Mouse (Mus musculus): ENCODE data around the gene 1110004F10Rik.

1110004F10Rik gene

DNA sequence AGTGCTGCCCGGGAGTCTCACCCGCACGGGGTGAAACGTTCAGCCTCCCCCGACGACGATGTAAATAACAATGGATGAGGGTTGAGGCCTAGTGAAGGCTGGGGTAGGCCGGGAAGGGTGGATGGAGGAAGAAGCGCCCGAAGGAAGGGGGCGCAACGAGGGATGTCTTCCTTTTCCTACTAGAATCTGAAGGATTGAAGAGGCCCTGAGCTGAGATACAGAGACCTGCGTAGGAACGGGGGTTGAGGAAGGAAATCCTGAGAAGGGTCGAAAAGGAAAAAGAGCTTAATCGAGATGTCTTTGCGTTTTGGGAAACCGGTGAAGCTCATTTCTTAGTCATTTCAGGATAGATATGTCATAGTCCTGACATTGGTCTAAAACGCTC lies 54.3 kb downstream of the 1110004F10Rik start:
- no peak for DNase-seq

DNA sequence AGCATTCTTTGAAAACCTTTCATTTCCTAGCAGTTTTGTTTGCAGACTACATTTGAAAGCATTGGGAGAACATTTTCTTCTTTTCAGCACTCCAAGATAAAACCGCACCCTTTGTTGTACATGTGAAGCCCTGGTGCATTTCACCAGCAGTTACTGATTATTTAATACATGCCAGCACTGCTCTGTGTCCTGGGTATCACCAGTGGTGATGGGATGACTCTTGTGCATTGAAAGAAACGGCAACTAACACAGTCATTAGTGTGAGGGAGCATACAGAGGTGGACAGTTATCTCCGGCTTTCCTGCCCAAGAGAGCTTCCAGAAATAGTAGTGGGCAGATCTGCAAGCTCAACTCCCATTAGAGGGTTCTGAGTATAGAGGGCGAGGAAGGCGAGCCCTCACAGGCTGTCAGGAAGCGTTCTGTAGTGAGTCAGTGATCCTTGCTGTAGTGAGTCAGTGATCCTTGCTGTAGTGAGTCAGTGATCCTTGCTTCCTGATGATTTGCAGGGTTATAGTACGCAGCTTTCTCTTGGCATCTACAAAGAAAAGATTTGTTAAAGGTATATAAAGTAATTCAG lies 60.8 kb downstream of the 1110004F10Rik start:
- no peak for DNase-seq

DNA sequence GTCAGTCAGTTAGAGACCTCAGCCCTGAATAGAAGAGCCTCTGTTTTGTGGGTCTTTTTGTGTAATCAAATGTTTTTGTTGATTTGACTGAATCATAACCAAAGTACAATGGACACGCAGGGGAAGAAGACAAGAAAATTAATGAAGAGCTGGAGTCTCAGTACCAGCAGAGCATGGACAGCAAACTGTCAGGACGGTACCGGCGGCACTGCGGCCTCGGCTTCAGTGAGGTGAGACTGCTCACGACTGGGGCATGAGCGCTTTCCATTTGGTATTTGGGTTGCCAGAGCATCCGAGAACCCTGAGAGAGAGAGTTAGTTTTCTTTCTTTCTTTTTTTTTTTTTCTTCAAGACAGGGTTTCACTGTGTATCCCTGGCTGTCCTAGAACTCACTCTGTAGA lies 63.9 kb downstream of the 1110004F10Rik start:
- DNase-seq, result no peak

DNA sequence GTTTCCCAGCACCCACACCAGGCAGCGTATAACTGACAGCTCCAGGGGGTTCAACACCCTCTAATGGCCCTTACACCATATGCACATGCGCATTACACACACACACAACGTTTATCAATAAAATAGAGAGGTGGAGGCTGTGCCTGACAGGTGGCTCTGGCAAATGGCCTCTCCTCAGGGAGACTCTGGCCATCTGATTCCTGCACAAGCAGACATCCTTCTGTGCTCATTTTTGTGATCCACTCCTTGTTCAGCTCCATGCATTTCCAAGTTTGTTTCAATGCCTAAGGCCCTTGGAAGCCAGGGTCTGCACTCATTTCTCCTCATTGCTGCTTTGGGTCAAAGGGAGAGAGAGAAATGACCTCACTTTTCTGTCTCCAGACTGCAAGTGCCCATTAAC lies 71.5 kb downstream of the 1110004F10Rik start:
- DNase-seq, result no peak

DNA sequence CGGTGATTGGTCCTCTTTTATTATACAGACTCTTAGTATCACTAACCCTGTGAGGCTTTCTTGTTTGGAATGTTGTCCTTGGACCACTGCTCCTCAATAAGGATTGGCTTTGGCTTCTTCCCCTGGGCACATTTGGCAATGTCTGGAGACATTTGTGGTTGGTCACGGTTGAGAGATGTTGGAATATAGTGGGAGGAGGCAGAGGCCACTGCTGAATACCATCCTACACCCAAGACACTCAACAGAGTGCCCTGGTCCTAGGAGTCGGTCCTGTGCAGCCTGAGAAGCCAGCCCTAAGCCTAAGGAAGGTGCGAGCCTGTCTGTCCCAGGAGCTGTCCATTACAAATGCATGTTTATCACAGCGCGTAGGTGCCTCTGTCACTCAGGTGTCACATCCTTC lies 72.3 kb downstream of the 1110004F10Rik start:
- DNase-seq, result no peak

DNA sequence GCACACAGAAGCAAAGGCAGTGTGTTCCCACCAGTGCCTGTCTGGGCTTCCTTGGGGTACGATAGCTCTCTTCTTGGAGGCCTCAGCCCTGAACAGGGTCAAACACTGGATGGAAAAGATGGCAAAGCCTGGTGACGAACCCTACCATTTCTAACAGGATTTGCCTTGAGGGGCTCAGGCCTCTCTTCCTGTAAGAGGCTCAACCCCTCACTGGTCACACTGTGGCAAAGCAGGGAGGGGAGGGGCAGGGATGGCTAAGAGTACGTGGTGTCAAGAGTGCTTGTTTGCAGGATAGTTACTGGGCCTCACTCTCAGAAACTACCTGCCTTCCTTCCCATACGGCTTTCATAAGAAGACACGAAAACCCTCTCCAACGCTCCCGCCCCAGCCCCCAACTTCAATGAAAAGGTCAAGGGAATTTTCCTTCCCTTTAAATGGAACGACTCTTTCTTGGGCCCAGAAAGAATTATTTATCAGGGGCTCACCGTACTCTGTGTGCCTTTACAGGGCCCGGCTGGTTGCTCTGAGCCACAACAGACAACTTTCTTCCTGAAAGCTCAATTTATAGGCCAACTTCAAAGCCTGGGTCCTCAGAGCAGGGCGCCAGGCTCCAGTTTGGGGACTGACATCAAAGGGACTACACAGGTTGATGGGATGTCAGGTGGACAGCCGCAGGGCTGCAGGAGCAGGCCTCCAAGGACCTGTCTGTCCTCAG lies 76.2 kb downstream of the 1110004F10Rik start:
- DNase-seq, result no peak

DNA sequence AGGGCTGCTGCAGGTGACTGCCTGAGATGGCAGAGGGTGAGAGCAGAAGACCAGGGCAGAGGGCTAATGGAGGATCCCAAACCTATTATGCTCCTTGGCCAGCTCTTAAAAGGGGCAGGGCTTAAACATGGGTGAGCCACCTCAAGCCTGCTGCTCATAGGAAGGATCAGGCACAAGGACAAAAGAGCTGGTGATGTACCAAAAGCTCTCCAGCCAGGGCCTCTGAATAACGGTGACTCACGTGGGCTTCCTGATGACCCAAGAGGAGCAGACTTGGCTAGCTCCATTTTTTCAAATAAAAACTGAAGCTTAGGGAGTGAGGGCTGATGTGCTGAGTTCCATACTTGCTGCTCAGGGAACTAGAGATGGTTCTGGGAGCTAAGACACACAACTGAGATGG lies 76.8 kb downstream of the 1110004F10Rik start:
- no peak for DNase-seq

DNA sequence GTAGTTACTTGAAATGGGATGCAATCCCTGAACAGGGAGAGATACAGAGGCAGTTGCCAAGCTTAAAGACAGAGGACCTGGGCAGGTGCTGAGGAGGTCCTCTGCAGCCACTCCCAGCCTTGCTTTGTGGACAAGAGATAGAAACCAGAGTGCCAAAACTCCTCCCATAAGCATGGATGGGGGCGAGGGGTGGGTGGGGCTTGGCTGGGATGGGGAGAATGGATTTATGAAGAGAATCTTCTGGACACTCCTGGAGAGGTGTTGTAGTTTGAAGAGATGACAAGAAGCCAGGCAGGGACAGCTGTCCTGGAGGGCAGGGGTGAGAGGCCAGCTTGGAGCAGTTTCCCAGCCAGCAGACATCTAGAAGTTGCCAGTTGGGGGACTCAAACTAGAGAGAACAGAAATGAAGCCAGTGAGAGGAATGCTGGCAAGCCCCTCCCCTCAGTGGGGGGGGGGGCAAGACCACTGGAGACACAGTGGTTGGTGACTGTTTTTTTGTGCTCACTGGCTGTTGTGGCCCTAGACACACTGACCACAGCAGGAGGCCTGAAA lies 80.2 kb downstream of the 1110004F10Rik start:
- no peak for DNase-seq

DNA sequence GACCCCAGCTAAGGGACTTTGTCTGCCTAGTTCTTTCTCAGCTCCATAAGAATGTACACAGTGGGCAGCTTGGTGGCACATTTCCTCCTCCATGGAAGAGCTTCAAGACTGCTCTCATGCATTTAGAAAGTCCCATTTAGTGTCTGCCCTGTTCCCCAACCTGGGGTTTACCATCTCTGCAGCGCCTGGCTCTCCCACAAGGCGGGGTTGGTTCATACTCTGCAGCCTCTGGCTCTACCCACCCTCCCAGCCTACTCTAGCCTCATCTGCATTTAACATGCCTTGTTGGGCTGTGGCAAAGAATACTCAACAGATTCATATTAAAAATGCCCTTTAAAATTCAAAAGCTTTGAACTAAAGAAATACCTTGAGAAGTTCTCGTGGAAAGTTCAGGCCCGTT lies 81.5 kb downstream of the 1110004F10Rik start:
- no peak for DNase-seq

DNA sequence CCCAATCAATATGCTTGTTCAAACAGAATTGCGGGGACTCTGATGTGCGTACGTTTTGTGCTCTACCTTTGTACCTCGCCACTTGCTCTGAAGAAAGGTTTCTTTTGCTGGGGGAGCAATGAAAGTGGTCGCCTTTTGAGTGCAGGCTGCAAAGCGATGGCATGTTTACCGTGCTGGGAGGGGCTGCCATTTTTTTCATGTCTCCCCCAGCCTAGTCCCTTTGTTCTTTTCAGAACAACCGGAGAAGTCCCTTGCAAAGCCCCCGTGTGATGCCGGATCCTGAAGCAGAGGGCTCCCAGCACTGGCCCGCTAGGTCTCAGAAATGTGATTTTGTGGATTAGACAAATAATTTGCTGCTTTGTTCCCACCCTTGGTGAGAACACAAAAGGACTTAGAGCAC lies 82.0 kb downstream of the 1110004F10Rik start:
- no peak for DNase-seq

DNA sequence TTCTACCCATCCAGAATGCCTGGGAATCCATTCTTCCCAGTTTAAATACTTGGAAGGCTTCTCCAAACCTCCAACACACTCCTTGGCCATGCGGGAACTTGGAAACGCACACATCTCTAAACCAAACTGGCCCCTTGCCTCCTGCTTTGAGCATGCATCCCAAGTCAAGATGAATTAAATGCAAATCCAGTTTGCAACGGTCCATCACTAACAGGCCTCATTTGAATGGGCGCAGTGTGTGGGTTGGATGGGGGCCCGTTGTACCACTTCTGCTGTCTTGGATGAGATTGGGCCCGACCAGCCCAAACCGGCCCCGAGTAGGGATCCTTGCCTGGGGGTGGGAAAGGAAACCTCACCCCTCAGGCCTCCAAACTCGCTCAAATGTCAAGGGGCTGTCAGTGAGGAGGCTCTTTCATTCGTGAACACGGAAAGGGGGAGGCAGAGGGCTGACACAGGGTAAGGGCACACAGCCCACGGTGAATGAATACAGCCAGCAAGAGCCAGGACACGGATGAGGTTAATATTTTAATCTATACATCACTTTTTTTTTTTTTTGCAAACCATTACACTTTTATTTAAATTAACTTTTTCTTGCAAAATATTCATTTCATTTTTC lies 83.9 kb downstream of the 1110004F10Rik start:
- DNase-seq, result peak; percentile 23

DNA sequence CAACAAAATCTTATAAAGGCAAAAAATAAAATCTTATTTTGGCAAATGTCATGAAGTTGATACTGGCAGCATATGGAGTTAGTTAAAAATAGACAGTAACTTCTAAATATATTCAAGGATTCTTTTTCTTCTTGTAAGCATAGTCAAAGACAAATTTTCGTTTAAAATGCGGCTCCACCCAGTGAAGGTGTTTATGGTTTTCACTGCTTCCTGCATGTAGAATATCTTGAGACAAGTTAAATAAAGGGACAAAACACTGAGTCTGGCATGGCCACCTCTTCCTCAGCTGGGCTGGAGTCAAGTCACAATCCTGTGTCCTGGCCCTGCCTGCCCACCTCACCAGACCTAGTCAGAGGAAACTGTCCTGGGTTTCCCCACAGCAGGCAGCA lies 84.4 kb downstream of the 1110004F10Rik start:
- no peak for DNase-seq

DNA sequence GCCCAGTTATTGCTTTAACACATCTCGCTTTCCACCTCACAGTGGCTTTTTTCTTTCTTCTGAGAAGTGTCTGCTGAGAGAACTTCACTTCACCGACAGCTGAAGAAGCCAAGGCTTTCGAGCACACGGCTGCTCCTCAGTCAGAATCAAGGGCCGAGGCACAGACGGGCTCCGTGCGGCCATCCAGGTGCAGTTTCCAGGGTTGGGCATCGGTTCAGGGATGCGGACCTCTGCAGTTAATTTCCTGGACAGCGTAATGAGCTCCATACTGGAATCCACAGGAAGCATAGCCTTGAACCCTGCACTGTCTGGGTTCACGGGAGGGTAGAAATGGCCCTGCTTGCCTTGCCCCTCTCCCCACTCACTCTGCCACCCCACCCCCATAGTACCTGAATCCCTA lies 84.9 kb downstream of the 1110004F10Rik start:
- DNase-seq, result no peak

DNA sequence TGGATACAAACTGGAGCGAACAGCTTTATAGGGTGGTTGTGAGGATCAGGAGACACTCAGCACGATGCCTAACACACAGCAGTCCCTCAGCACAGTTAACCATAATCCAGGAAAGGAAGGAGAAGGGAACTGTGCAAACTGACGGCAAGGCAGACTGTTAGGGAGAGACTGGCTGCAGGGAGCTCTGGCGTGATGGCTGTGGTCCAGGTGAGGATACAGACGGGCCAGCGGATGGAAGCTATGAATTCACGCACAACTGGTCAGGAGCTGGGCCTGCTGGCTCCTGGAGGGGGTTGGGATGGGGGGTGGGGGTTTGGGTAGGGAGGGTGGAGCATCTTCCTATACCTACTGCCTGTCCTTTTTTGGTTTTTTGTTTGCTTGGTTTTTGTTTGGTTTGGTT lies 86.5 kb downstream of the 1110004F10Rik start:
- DNase-seq, result no peak

DNA sequence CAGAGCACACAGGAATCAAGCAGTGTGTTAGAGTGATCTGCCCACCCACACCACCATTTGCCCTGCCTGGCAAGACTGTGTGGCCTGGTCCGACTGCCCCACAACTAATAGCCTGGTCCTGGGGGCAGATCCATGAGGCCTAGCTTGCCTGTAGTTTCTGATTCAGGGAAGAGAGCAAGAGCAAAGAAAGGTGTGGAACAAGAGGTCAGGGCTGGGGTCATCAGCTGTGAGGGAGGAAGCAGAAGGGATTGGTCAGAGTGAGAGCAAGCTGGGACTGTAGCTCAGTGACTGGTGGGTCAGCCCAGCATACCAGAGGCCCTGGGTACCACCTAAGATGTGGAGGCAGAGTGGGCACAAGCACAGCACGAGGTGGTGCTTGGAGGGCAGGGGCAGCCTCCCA lies 87.9 kb downstream of the 1110004F10Rik start:
- DNase-seq, result no peak

DNA sequence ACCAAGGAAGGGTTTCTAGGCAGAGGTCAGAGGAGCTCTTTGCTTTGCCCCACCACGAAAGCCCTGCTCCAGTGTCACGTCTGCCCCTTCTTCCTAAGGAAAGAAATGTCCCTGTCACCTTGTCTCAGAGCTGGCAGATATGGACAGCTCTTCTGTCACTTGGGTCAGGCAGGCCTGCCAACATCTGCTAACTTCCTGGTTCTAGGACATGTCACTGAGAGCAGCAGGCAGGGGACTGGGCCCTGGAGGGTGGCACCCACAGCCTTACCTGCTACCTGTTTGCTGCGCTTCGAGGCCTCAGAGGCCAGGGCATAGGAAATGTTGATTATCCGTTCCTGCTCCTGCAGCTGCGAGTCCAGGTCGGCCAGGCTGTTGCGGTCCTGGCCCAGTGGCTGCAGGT lies 89.1 kb downstream of the 1110004F10Rik start:
- DNase-seq, result no peak

DNA sequence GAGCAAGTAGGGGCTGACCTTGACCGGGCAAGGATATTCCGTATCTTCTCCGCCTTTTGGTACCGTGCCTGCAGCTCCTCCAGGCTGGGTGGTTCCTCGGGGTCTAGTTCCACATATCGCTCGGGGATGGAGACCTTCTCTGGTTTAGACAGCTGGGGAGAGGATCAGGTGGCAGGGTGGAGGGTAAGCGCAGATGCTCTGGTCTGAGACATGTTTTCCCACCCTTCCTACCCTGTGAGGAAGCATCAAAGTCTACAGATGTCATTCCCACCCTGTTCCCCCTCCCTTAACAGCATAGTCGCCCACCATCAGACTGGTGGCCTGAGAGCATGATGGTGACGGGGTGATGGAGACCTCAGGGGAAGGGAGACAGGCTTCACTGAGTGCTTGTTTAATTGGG lies 90.2 kb downstream of the 1110004F10Rik start:
- DNase-seq, result no peak

DNA sequence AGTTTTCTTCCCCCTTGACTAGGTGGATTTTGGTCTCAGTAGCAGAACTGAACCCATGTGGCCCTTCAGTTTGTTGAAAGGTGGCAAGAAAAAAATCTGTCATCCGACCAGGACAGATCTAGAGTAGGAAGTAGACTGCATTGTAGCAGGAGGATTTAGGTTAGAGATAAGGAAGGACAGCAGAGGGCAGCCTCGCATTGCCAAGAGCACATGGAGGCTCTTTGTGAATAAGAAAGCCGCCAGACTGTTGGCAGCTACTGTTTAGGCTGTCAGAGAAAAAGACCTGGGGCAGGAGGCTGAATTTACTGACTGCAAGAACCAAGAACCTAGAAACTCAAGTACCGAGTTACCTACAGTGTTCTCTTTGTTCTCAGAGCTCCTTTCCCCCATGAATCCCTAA lies 92.2 kb downstream of the 1110004F10Rik start:
- no peak for DNase-seq

DNA sequence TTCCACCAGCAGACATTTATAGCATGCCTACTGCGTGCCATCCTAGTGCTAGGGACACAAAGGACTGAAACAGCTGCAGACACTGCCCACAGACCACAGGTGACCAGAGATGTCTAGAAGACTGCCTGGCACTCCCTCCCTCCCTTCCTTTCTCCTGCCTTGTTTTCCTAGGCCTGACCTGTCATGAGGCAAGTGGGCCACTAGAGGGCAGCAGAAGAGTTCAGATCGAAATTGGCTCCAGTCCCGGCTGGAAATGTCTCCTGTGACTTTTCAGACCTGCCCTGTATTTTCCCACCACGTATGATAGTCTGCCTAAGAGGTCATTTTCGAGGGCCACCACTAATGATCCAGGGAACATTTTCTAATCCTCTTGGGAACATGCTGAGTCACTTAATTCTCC lies 92.9 kb downstream of the 1110004F10Rik start:
- peak; percentile 72 for DNase-seq

DNA sequence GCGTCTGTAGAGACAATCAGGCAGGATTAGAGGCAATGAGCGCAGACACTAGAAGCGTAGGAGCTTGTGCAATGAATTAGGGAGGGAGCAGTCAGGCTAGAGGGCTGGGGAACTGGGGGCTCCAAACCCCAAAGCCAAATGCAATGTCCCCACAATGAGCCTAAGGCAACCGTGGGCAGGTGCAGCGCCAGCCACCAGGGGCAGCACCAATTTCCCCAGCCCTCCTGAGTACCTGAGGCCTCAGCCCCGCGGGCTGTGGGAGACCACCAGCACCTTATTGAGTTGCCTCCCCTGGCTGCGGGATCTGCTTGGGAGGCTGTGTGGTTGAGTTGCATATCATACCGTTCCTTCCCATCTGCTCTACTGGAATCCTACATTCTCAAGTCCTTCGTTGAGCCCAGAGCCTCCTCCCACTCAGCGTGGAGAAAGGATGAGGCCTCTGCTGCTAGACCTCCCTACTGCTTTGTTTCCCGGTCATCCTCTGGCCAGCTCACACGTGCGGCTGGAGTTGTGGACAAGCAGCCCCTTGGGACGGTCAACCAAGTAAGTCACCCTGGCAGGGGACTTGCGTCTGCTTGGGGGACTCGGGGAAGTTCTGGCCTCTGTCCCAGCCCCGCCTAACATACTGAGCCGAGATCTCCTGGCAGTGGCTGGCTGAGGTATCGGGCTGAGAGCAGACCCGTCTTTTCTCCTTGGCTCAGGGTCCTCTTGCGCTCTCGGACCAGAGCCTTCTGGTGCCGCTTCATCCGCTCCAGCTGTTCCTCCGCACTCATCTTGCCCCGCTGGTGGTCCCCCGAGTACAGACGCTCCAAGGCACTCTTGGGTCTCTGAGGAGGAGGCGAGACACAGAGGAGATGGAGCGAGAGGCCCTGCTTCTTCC lies 95.5 kb downstream of the 1110004F10Rik start:
- DNase-seq, result peak; percentile 34

DNA sequence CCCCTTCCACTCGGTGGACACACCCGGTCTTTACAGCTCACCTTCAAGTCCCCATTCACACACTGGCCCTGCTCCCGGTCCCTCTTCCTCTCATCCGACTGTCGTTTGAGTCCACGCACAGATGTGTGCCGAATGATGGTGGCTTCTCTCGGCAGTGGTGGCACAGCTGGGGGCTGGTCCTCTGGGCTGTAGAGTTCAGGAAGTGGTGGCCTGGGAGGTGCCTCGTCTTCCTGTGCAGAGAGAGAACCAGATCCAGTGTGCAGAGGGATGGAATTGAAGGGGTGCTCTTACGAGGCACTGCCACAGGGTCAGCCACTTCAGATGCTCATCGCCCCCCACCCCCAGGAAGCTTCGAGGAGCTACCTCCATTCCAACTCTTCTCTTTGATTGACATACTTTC lies 98.0 kb downstream of the 1110004F10Rik start:
- DNase-seq, result no peak

DNA sequence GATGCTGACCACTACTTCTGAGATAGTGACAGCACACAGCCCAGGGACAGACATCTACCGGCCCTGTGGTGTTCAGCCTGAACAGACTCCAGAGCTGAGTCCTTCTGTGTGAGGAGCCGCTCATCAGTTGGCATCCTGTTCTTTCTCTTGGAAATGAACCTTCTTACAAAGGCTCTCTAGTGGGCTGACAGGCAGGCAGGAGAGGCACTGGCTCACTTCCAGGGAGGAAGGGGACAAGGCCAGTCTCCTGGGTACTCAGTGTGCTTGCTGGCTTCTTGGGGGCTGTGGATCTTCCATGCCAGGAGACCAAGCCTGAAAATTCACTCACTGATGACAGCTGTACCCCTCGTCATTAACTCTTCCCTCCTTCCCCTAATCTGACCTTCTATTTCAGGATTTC lies 98.5 kb downstream of the 1110004F10Rik start:
- DNase-seq, result no peak

DNA sequence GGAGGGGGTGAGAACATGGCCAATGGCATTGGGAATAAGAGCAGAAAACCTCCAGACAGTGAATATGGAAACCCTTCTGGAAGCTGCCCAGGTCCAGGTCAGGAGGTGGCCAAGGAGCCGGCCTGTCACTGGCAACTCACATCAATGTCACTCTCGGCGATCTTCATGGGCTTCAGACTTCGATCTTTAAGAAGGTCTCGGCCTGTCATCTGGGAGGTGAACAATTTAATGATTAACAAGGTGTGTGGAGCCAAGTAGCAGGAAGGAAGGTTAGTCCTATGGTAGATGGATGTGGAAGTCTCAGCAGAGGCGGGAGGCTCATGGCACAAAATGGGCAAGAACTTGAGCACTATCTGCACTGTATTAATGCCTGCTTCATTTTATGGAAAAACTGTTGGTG lies 105.8 kb downstream of the 1110004F10Rik start:
- DNase-seq, result no peak

All from right cerebral cortex, postnatal 25 days (tissue).